Mouse (Mus musculus): ENCODE measurements around the gene Rab25.

Gene Rab25

DNA sequence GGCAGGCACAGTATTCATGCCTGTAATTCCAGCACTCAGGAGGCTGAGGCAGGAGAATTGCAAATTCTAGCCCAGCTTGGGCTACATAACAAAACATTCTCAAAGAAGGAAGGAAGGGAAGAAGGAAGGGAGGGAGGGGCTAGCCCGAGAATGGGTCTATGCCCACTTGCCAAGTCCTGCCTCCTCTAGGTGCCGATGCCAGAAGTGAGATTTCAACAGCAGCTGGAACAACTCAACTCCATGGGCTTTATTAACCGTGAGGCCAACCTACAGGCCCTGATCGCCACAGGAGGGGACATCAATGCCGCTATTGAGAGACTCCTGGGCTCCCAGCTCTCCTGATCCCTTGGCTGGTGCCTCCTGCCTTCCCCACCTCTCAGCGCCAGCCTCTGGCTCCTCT, 19.8 kb upstream of the Rab25 start:
- no peak for DNase-seq (ENCODE audit: low spot score)

DNA sequence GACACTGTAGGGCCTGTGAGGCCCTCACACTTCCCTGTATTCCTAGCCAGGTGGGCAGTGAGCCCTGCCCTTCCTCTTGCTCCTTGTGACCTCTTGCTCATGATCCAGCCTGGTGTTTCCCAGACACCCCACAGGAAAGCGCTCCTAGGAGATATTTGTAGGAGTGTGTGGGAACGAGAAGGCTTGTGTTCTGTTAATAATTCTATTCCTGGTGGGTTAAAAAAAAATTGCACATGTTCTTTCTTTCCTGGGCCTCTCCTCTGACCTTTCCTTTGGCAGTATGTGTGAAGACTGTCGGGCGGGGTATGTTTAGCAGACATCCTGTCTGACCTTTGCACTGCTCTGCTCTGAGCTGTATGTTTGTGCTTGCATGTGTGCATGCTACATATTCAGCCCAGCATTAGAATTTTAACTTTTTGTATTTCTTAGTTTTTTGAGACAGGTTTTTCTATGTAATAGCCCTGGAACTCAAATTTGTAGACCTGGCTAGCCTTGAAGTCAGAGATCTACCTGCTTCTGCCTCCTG, 18.5 kb upstream of the Rab25 start:
- DNase-seq (ENCODE audit: low spot score): no peak

DNA sequence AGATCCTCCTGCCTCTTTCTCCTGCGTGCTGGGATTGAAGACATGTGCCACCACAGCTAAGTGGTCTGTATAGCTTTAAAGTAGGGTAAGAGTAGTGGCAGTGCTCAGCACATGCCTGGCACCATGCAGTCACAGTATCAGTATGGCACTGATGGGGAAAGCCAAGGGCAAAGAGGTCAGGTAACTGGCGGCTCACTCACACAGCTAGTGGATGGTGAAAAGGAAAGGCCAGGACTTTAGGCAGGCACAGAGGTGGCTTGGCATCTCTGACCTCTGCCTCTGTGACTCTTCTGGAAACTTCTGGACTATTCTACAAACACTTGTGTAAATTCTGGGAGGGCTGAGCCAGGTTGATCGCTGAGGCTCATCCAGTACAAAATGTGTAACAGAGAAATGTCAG, 18.0 kb upstream of the Rab25 start:
- no peak for DNase-seq (ENCODE audit: low spot score)

DNA sequence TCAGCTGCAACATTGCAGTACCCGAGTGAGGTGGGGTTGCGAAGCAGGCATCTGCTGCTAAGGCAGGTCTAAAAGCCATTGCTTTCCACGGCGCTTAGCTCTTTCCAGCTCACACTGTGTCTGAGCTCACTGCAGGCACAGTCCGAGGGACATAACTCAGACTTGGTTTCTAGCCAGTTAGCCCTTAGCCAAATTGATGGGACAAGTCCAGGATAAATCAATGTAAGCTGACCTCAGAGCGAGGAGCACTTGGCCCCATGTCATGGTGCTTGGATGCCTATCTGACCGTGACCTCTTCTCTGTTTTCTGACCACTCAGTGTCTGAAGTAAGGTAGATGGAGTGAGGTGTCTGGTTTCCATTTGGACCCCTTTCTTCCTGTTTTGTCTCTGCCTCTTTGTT, 15.9 kb upstream of the Rab25 start:
- DNase-seq (ENCODE audit: low spot score): no peak

DNA sequence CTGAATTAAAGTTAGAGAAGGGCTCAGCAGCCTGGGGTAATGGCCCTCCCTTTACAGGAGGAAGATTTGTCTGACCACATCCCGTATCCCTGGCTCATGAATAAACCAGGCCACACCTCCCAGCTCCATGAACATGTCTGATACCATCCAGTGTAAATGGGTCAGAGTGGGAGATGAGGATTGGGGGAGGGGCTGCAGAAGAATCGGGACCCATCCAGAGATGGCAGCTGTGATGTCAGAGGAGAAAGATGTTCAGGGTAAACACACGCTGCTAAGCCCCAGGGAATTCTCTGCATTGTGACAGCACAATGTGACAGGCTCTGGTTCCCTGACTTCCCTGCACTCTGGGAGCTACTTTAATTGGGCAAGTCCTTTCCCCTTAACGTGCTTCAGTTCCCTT, 15.3 kb upstream of the Rab25 start:
- DNase-seq (ENCODE audit: low spot score): no peak

DNA sequence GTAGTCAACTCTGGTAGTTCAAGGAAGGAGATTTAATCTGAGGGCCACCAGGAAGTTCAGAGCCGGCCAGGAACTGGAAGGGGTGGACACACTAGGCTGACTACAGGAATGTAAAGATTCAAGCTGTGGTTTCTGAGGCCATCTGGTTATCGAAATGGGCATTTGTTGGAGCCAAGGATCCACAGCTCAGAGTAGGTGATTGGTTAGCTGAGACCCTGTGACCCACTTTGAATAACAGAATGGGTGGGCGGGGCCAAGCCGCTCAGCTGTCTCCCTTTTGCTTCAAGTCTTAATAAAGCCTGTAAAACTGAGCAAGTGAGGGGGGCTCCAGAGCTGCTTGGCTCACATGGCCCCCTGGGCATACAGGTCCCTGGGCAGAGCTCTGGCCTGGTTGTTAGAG, 13.9 kb upstream of the Rab25 start:
- DNase-seq (ENCODE audit: low spot score): no peak

DNA sequence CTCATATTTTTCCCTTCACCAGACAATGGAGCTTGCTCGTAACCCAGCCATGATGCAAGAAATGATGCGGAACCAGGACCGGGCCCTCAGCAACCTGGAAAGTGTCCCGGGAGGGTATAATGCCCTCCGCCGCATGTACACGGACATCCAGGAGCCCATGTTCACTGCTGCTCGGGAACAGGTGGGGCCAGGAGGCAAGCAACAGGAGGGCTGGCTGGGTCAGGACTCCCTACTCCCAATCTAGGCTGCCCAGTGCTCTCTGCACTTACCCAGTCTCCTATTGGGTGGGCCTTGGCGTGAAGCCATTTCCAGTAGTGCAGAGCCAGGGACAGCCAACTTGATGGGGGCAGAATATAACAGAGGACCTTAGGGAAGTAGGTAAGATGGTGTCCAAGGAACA, 11.5 kb upstream of the Rab25 start:
- DNase-seq (ENCODE audit: low spot score): no peak

DNA sequence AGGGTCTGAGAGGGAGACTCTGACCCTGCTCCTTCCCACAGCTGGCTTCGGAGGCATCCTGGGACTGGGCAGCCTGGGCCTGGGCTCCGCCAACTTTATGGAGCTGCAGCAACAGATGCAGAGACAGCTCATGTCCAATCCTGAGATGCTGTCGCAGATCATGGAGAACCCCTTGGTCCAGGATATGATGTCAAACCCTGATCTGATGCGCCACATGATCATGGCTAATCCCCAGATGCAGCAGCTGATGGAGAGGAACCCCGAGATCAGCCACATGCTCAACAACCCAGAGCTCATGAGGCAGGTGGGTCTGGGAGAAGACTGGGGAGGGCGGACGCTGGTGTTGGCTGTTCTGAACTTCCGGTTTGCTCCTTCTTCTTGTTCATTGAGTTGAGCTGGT, 8.5 kb upstream of the Rab25 start:
- DNase-seq (ENCODE audit: low spot score): no peak

DNA sequence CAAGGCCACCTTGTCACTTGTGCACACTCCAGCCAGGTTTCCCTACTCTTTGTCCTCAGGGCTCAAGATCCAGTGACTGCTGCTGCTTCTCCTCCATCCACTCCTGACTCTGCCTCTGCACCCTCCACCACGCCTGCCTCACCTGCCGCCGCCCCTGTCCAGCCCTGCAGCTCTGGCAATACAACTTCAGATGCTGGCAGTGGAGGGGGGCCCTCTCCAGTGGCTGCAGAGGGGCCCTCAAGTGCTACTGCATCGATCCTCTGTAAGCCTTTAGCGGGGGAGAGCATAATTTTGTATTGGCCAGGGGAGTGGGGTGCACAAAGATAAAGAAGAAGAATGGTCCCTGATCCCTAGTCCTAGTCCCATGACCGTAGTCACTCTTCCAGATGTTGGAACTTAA, 7.6 kb upstream of the Rab25 start:
- no peak for DNase-seq (ENCODE audit: low spot score)

DNA sequence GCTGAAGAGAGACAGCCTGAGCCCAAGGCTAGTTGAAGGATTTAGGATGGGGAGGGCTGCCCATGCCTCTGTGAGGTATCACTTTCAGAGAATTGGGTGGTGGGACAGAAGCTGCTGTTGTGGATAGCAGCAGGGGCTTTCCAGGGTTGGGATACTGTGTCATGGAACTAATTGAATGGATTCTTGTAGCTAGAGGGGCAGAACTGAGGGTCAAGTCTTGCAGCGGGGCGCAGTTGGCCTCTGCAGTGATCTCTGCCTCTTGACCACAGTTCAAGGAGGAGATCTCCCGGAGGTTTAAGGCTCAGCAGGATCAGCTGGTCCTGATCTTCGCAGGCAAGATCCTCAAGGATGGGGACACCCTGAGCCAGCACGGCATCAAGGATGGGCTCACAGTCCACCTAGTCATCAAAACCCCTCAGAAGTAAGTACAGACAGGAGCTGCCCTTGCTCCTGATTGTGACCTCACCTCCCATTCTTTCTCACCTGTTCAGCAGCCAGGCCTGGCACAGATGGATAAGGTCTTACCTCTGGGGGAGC, 7.0 kb upstream of the Rab25 start:
- no peak for DNase-seq (ENCODE audit: low spot score)

DNA sequence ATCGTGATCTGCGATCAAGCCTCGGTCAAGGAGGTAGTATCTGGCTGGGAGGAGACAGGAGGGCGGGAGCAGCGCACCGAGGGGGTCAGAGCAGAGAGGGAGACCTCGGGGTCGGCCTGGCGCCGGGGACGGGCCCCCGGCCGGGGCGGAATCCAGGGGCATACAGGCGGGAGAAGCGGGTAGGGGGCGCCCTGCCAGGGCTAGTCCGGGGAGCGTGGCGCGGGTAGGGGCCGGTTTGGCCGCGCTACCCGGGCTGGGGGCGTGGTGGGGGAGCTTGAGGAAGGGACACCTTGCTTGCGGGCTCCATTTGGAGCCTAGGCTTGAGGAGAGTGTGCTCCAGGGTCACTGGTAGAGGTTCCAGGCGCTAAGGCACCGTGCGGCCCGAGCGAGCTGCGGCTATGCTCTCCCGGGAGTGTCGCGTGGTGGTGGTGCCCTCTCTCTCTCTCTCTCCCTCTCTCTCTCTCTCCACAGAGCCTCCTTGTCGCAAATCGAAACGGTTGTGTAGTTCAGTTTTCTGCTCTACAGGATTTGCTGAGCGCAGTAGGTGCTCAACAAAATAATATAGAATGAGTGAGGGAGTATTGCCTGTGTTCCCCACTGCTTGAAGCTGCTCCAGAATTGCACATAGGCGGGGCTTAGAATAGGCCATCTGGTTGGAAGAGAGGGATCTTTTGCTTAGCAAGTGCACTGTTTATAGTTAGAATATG, 5.9 kb upstream of the Rab25 start:
- no peak for DNase-seq (ENCODE audit: low spot score)

DNA sequence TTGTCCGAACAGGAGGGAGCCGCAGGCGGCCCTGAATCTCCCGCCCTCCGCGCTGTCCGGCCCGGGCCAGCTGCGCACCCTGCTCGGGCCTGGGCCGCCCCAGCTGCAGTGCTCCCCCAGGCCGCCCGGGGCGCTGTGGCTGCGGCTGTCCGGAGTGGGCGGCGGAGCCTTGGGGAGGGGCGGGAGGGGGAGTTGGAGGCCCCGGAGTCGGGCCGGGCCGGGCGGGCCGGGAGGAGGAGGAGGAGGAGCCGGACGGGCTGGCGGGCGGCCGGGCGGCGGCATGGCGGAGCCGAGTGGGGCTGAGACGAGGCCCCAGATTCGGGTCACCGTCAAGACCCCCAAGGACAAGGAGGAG, 5.4 kb upstream of the Rab25 start, which contains the start of gene Ubqln4:
TSS of gene Ubqln4 (plus strand) at position 234 of the 355 bp plus-strand sequence.
- peak; percentile 94 for DNase-seq (ENCODE audit: low spot score)

DNA sequence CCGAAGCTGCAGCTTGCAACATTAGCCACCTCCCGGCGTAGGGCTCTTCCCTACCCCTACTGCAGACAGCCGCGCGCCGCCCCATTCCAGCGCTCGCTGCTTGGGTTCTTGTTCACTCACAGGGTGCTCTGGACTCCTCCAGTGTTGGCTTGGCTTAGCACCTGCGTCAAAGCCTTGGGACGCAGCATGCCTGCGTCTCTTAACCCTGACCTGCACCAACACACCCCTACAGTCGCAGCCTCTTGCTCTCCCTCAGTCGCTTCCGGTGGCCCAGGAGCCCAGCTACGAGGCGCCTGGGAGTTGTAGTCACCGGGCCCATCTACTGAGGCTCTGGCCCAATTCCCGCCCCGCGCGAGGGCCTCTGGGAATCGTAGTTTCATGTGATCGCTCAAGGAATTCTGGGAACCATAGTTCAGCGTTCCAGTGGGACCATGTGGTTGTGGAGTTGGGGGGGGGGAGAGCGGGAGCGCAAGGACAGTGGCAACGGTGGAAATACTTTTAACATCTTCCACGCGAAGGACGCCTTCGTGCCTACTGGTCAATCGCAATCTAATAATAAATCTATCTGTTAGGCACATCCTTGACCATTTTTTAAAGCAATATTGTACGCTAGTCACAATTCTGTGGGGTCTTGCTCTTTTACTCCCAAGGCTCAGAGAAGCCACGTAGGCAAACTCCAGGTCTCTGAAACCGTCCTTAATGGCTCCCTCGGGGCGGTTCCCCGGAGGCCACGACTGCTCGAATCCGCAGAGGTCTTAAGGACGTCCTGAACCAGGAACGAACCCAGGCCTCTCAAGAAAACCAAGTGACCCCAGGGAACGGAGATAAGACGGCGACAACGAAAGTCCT, 4.8 kb upstream of the Rab25 start, which contains the start of gene Lamtor2:
TSS of gene Lamtor2 (minus strand) at position 399 of the 849 bp plus-strand sequence.
- peak; percentile 87 for DNase-seq (ENCODE audit: low spot score)

DNA sequence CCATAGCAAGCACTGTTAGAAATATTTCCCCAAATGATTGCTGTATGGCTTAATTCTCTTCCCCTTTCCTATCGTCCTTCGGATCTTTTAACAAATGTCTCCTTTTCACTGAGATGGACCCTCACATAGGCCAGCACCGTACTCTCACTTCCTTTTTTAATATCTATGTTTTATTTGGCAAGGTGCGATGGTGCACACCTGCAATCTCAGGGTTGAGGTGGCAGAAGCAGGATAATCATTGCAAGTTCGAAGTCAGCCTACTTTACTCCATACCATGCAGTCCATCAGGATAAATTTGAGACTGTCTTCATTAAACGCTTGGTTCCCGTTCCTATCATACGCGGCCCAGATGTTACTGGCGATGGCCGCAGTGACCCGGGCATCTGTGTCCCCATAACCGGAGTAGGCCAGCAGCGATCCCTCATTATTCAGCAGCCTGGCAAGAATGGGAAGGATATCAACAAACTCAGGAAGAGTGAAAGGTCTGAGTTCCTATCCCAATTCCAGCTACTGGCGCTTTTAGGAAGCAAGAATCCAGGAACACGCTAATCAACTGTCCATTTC, 4.1 kb upstream of the Rab25 start:
- no peak for DNase-seq (ENCODE audit: low spot score)

DNA sequence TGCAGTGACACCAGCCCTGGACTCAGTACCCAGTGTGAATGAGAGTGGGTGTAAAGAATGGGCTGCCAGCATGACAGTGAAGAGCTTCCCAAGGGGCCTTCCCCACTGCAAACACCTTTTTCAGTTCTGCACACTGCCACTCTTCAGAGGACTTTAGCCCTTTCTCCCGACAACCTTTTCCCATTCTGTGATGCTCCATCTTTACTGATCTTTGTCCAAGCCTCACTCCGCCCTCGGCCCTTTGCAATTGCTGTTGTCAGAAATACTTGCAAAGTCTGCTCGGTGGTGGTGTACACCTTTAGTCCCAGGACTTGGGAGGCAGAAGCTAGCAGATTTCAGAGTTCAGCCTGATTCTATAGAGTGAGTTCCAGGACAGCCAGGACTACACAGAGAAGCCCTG, 3.5 kb upstream of the Rab25 start:
- DNase-seq (ENCODE audit: low spot score): no peak

DNA sequence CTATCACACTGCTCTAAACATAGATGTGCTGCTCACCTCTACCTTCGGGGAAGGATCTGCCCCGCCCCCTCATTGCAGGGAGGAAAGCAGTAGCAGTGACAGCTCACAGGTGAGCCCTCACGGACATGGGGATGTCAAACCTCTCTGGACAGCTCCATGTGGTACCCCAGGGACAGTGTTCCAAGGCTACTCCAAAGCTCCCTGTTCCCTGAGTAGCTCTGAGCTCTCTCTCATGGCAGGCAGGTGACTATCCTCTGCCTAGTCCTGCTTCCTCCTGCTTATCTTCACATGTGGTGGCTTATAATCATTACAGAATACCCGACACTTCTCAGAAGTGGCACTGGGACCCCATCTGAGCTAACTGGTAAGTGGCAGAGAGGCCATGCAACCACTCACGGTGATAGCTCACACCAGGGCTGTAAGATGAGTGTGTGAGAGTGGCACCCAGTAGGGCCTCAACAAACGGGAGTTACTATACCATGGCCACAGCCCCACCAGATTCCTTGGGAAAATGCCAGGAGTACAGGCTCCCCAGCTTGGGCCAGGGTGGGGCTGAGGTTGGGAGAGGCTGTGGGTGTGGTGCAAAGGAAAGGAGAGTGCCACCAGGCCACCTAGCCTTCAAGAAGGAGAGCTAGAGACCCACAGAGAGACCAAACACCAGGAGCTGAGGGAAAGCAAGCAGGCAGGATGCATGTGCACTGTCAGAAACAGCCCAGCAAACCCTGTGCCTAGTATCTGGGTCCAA, 1.3 kb downstream of the Rab25 start:
- no peak for DNase-seq (ENCODE audit: low spot score)

DNA sequence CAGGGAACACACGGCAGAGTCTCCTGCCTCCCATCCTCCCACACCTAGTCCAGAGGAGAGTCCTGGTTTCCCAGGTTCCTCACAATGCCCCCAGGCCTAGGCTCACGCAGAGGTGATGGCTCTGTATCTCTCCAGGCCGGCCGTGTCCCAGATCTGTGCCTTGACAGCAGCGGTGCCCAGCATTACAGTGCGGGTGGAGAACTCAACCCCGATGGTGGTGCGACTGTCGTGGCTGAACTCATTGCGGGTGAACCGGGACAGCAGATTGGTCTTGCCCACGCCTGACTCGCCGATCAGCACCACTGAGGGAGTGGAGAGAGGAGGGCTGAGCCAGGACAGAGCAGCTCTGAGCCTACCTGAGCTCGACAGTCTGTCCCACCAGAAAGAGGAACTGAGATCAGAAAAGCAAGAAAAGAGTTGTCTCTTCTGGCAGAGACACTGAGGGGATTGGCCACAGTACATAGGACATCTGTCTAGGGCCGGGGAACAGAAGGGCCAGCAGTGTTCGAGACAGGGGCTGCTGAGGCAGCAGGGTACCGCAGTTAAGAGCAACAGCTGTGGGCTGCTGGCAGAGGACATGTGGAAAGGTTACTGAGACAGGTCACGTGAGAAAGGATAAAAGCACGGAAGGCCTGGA, 3.0 kb downstream of the Rab25 start:
- DNase-seq (ENCODE audit: low spot score): no peak

DNA sequence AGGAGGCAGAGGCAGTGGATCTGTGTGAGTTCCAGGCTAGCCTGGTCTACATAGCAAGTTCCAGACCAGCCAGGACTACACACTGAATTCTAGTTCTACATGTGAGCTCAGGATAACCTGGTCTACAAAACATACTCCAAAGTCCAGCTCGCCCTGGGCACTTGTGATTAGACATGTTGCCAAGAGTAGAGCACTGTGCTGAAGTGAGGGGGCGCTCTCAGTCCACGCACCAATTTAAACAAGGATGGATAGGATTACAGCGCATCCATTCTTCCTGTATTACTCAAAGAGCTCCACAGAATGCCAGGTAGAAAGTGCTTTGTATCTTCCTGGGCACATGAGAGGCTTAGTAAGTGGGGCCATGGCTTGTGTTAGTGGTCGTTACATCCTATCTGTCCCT, 3.6 kb downstream of the Rab25 start:
- no peak for DNase-seq (ENCODE audit: low spot score)

DNA sequence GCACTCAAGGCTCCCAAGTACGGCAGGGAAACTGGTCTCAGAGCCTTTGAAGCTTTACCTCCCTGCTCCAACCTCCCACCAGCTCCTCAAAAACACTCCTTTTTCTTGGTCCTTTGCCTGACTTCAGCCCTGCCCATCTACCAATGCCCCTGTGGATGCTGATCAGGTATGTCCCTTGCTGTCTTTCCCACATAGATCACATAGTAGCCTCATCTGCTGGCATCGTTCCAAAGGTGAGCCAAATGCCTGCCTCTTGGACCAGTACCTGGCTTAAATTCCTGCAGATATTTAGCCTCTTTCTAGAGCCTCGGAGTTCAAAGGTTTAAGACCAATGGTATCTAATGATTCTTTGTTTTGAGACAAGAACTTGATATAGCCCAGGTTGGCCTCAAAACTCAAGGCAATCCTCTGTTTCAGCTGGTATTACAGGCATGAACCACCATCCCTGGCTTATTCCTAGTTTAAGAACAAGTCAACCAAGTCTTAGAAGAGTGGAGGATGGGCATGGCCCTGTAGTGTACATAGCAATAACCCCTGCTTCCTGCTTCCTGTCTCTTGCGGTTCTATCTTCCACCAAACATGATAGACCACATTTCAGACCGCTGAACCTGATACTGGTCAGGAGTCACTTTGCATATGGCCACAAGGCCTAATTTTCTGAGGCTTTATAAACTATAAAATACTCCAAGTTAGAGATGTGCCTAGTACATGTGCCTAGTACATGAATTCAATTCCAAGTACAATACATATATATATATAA, 4.3 kb downstream of the Rab25 start:
- no peak for DNase-seq (ENCODE audit: low spot score)

DNA sequence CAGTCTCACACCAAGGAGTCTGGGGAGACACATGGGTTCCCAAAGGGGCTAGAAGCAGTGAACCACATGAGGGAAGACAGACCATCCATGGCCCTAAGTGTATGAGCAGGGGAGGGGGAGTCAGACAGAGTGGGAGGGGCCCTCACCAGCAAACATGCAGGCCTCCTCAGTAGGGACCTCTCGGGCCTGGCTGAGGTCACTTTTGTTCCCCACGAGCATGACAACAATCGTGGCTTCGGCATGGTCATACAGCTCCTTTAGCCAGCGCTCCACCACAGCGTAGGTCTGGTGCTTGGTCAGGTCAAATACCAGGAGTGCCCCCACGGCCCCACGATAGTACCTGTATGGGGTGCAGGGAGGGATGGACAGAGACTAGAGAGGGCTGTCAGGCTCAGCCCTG, 4.9 kb downstream of the Rab25 start:
- no peak for DNase-seq (ENCODE audit: low spot score)

DNA sequence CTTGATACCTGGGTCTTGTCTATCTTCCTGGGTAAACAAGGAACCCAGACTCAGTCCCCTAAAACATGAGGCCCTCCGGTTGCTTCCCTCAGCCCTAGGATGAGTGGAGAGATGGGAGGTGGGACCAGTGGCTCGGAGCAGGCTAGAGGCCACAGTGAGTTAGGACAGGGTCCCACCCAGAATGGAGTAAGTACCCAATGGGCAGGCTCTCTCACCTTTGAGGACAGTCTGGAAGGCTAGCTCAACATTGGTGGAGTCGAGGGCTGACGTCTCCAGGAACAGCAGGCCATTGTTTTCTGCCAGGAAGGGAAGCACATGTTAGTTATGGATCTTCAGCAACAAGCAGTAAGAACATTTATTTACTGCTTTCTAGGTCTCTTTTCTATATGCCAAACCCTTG, 5.6 kb downstream of the Rab25 start:
- DNase-seq (ENCODE audit: low spot score): no peak
